Mouse (Mus musculus) liver, embryonic 11.5 days (tissue): Measurements from ENCODE around the gene Stxbp6. TPM values are rescaled to one million over a fixed set of nuclear protein-coding genes. Genes with fewer than 3 reads are reported as not detected.

Experiments used
- ATAC-seq: fragments of 200-750 bp; cut with Nextera tagmentation; replicated peaks from 2 replicates; pipeline ENCODE4 v1.8.0; 2017; ENCODE audit warnings: moderate number of reproducible peaks, mild to moderate bottlenecking, moderate TSS enrichment, moderate library complexity; ENCODE audit not compliant: low FRiP score
- DNase-seq: peaks from one replicate; pipeline ENCODE4 v3.0.0-alpha.2; 2017; ENCODE audit warnings: low spot score
- H3K27ac ChIP-seq: fragments of 300-500 bp; sonication (generic); 2 replicates; pipeline ENCODE4 v1.5.1; 2014; ENCODE audit warnings: mild to moderate bottlenecking, low read depth, low read length, control low read depth
- H3K27me3 ChIP-seq: fragments of 300-500 bp; sonication (generic); replicated peaks from 2 replicates; pipeline ENCODE4 v1.6.1; 2014; ENCODE audit warnings: low read length, mixed read lengths; ENCODE audit not compliant: control insufficient read depth, insufficient read depth
- H3K36me3 ChIP-seq: fragments of 300-500 bp; sonication (generic); 2 replicates; pipeline ENCODE4 v1.6.1; 2014; ENCODE audit warnings: mild to moderate bottlenecking, low read length, moderate library complexity, mixed read lengths; ENCODE audit not compliant: control insufficient read depth, insufficient read depth
- H3K4me1 ChIP-seq: fragments of 300-500 bp; sonication (generic); replicated peaks from 2 replicates; pipeline ENCODE4 v1.6.1; 2014; ENCODE audit warnings: low read length, mixed read lengths; ENCODE audit not compliant: control insufficient read depth, insufficient read depth
- H3K4me2 ChIP-seq: fragments of 300-500 bp; sonication (generic); 2 replicates; pipeline ENCODE4 v1.6.1; 2014; ENCODE audit warnings: mild to moderate bottlenecking, control low read depth, moderate library complexity
- H3K4me3 ChIP-seq: fragments of 300-500 bp; sonication (generic); 2 replicates; pipeline ENCODE4 v1.5.1; 2014; ENCODE audit warnings: low read depth, low read length, control low read depth
- H3K9ac ChIP-seq: fragments of 300-500 bp; sonication (generic); 2 replicates; pipeline ENCODE4 v1.6.1; 2014; ENCODE audit warnings: low read depth, low read length, control low read depth
- H3K9me3 ChIP-seq: fragments of 300-500 bp; sonication (generic); 2 replicates; pipeline ENCODE4 v1.6.1; 2016; ENCODE audit warnings: low read length, inconsistent platforms, mixed read lengths; ENCODE audit not compliant: control insufficient read depth
- WGBS: fragments of 180-500 bp; shearing (Covaris S2); extraction: QIAGEN DNeasy Blood & Tissue Kit; methylation state at CpG from one replicate; pipeline ENCODE4 v1.1.7; 2014; 5-methylcytosine and 5-hydroxymethylcytosine counted together
- polyA plus RNA-seq: library from polyadenylated mRNA; unstranded; fragments of >200 nt; fragmentation: Nextera tagmentation; extraction: Ambion mirVana; gene quantifications from 2 replicates; pipeline ENCODE4 v1.2.1, GENCODE M21; 2014

Gene Stxbp6
- polyA plus RNA-seq, 1 experiment from 2014 or later: 9.2 TPM

GRCm38 (mm10) chr12:44975266-44975665 lies 99.2 kb downstream of the Stxbp6 start:
- Histone ChIP-seq H3K4me1 (no peaks in the 10 kb centered on the region), H3K9ac (no peak overlapping the region), H3K9me3 (no peaks in the 10 kb centered on the region), H3K36me3 (no peaks in the 10 kb centered on the region; the same call in 1 of the 2 replicates), H3K27me3 (no peaks in the 10 kb centered on the region), H3K4me2 (no peak overlapping the region), H3K4me3 (no peak overlapping the region), H3K27ac (no peak overlapping the region)
- 78% methylated on average over 3 of the region's 3 CpGs for WGBS
- no peak for ATAC-seq
- no peak for DNase-seq

GRCm38 (mm10) chr12:44971477-44971876 lies 103.0 kb downstream of the Stxbp6 start:
- Histone ChIP-seq H3K27me3 (no peaks in the 10 kb centered on the region), H3K36me3 (no peaks in the 10 kb centered on the region; the same call in 1 of the 2 replicates), H3K27ac (no peak overlapping the region), H3K4me2 (no peak overlapping the region), H3K4me1 (no peaks in the 10 kb centered on the region), H3K4me3 (no peak overlapping the region), H3K9ac (no peak overlapping the region), H3K9me3 (no peaks in the 10 kb centered on the region)
- DNase-seq (no peak), ATAC-seq (no peak)
- 77% methylated on average over 2 of the region's 2 CpGs for WGBS

GRCm38 (mm10) chr12:44967448-44967847 lies 107.1 kb downstream of the Stxbp6 start:
- no peaks in the 10 kb centered on the region for H3K9me3 ChIP-seq
- H3K36me3 ChIP-seq: no peaks in the 10 kb centered on the region; the same call in 1 of the 2 replicates
- no peaks in the 10 kb centered on the region for H3K27me3 ChIP-seq
- no peak overlapping the region for H3K4me3 ChIP-seq
- DNase-seq: no peak
- no peak for ATAC-seq
- H3K27ac ChIP-seq: no peak overlapping the region
- H3K4me2 ChIP-seq: no peak overlapping the region
- WGBS: 71% methylated on average over 1 of the region's 1 CpGs
- no peaks in the 10 kb centered on the region for H3K4me1 ChIP-seq
- H3K9ac ChIP-seq: no peak overlapping the region

- no peak overlapping the region for H3K4me3 ChIP-seq
- no peak overlapping the region for H3K4me2 ChIP-seq
- no peak for DNase-seq
- H3K36me3 ChIP-seq: no peaks in the 10 kb centered on the region
- 86% methylated on average over 3 of the region's 3 CpGs for WGBS
- no peaks in the 10 kb centered on the region for H3K4me1 ChIP-seq
- no peaks in the 10 kb centered on the region for H3K27me3 ChIP-seq
- ATAC-seq: no peak
- H3K27ac ChIP-seq: no peak overlapping the region
- H3K9me3 ChIP-seq: no peaks in the 10 kb centered on the region
- no peak overlapping the region for H3K9ac ChIP-seq
Observed at GRCm38 (mm10) chr12:44957474-44957873, 117.0 kb downstream of the Stxbp6 start.

- H3K27me3 ChIP-seq: no peaks in the 10 kb centered on the region
- ATAC-seq: no peak
- WGBS: 91% methylated on average over 1 of the region's 2 CpGs
- H3K4me2 ChIP-seq: no peak overlapping the region
- H3K9me3 ChIP-seq: no peaks in the 10 kb centered on the region
- no peak overlapping the region for H3K27ac ChIP-seq
- no peak for DNase-seq
- no peak overlapping the region for H3K9ac ChIP-seq
- H3K4me3 ChIP-seq: no peak overlapping the region
- H3K4me1 ChIP-seq: no peaks in the 10 kb centered on the region
- H3K36me3 ChIP-seq: no peaks in the 10 kb centered on the region
Observed at GRCm38 (mm10) chr12:44953121-44953520, 121.4 kb downstream of the Stxbp6 start.

GRCm38 (mm10) chr12:44952072-44952471 lies 122.4 kb downstream of the Stxbp6 start:
- no peaks in the 10 kb centered on the region for H3K36me3 ChIP-seq
- H3K27me3 ChIP-seq: no peaks in the 10 kb centered on the region
- ATAC-seq (no peak), DNase-seq (no peak)
- WGBS: 87% methylated on average over 3 of the region's 3 CpGs
- no peak overlapping the region for H3K9ac ChIP-seq
- no peak overlapping the region for H3K4me3 ChIP-seq
- H3K4me1 ChIP-seq: no peaks in the 10 kb centered on the region
- H3K9me3 ChIP-seq: no peaks in the 10 kb centered on the region
- H3K27ac ChIP-seq: no peak overlapping the region
- H3K4me2 ChIP-seq: no peak overlapping the region

- no peak overlapping the region for H3K4me3 ChIP-seq
- no peak overlapping the region for H3K4me2 ChIP-seq
- H3K27ac ChIP-seq: no peak overlapping the region
- H3K36me3 ChIP-seq: no peaks in the 10 kb centered on the region
- WGBS: 86% methylated on average over 2 of the region's 2 CpGs
- H3K9me3 ChIP-seq: no peaks in the 10 kb centered on the region
- DNase-seq (no peak), ATAC-seq (no peak)
- H3K27me3 ChIP-seq: no peaks in the 10 kb centered on the region
- H3K4me1 ChIP-seq: no peaks in the 10 kb centered on the region
- H3K9ac ChIP-seq: no peak overlapping the region
Observed at GRCm38 (mm10) chr12:44950559-44950958, 124.0 kb downstream of the Stxbp6 start.

GRCm38 (mm10) chr12:44947823-44948222 lies 126.7 kb downstream of the Stxbp6 start:
- WGBS: 83% methylated on average over 5 of the region's 5 CpGs
- no peak overlapping the region for H3K9ac ChIP-seq
- H3K4me2 ChIP-seq: no peak overlapping the region
- H3K9me3 ChIP-seq: no peaks in the 10 kb centered on the region
- H3K36me3 ChIP-seq: no peaks in the 10 kb centered on the region
- H3K27me3 ChIP-seq: no peaks in the 10 kb centered on the region
- ATAC-seq: no peak
- no peaks in the 10 kb centered on the region for H3K4me1 ChIP-seq
- H3K27ac ChIP-seq: no peak overlapping the region
- no peak for DNase-seq
- no peak overlapping the region for H3K4me3 ChIP-seq

- Histone ChIP-seq H3K27me3 (no peaks in the 10 kb centered on the region), H3K9ac (no peak overlapping the region), H3K4me2 (no peak overlapping the region), H3K4me1 (no peaks in the 10 kb centered on the region), H3K27ac (no peak overlapping the region), H3K4me3 (no peak overlapping the region), H3K36me3 (no peaks in the 10 kb centered on the region), H3K9me3 (no peaks in the 10 kb centered on the region)
- DNase-seq (no peak), ATAC-seq (no peak)
- WGBS: 78% methylated on average over 4 of the region's 4 CpGs
Observed at GRCm38 (mm10) chr12:44940325-44940724, 134.2 kb downstream of the Stxbp6 start.
